Comparison of ENCODE assay signal across 8 mouse cellular contexts in genomic region chr6:54592938-54593535, GRCm38 (mm10). TPM values are rescaled to one million over a fixed set of nuclear protein-coding genes. Genes with fewer than 3 reads are reported as not detected.
DNase-seq lines count a peak whose midpoint lies in the region; ATAC-seq and TF ChIP-seq lines count a peak whose summit lies in the region.

No protein-coding gene starts in this region.

- no peaks in the 10 kb centered on the region for H3K9me3 ChIP-seq in heart, embryonic 12.5 days (replicated peaks)
- H3K9me3 ChIP-seq in kidney, embryonic 16.5 days (ENCODE audit: low read length), result no peaks in the 10 kb centered on the region

- H3K9ac ChIP-seq in heart, embryonic 12.5 days, result peak overlapping the region; percentile 78
- H3K9ac ChIP-seq in kidney, embryonic 16.5 days (replicated peaks; ENCODE audit: low read length), result peak overlapping the region; percentile 82
- H3K9ac ChIP-seq in liver, adult 2 months (ENCODE audit: low read depth, low read length), result peak overlapping the region; percentile 79

- 0 out of 2 replicates have a peak, but pooled peaks have one; percentile 20 for TF ChIP-seq POLR2A in liver, adult 2 months (IDR thresholded peaks at IDR 0.05; ENCODE audit: extremely low read depth, insufficient read depth, low read length)

- peak overlapping the region; percentile 66 for H3K4me2 ChIP-seq in heart, embryonic 12.5 days
- peak overlapping the region; percentile 82 for H3K4me2 ChIP-seq in kidney, embryonic 16.5 days (replicated peaks; ENCODE audit: low read depth, low read length)

- H3K4me1 ChIP-seq in brown adipose tissue, adult 24 weeks (ENCODE audit: control insufficient read depth, insufficient read depth, insufficient read length, low read length), result peaks cover 7% of the 10 kb centered on the region; the same call in 1 of the 2 replicates
- H3K4me1 ChIP-seq in heart, embryonic 12.5 days (replicated peaks), result peaks cover 32% of the 10 kb centered on the region
- peaks cover 26% of the 10 kb centered on the region for H3K4me1 ChIP-seq in kidney, embryonic 16.5 days (ENCODE audit: insufficient read depth, low read length)
- peaks cover 16% of the 10 kb centered on the region for H3K4me1 ChIP-seq in liver, adult 2 months (ENCODE audit: control insufficient read depth, insufficient read depth, low read length)

- peak; percentile 89 for ATAC-seq in CD4-positive, CD25-positive, alpha-beta regulatory T cell, adult 4 months
- peak; percentile 76 for ATAC-seq in erythroid progenitor cell, adult 5-6 weeks (replicated peaks; ENCODE audit: low FRiP score, poor library complexity, severe bottlenecking)
- peak; percentile 82 for ATAC-seq in heart, embryonic 12.5 days (ENCODE audit: insufficient number of reproducible peaks, low FRiP score)
- ATAC-seq in kidney, embryonic 16.5 days (ENCODE audit: low FRiP score, low TSS enrichment), result peak; percentile 85
- ATAC-seq in monocyte, adult 5-6 weeks (replicated peaks; ENCODE audit: insufficient number of reproducible peaks, low FRiP score, low TSS enrichment, poor library complexity, severe bottlenecking), result peak; percentile 82

- no peaks in the 10 kb centered on the region for H3K36me3 ChIP-seq in heart, embryonic 12.5 days
- H3K36me3 ChIP-seq in kidney, embryonic 16.5 days (ENCODE audit: insufficient read depth, low read length), result no peaks in the 10 kb centered on the region
- no peaks in the 10 kb centered on the region for H3K36me3 ChIP-seq in liver, adult 2 months (ENCODE audit: control insufficient read depth, insufficient read depth, low read length)

- under 1% methylated on average over 20 of the region's 20 CpGs for WGBS in heart, embryonic 12.5 days
- 0% methylated on average over 20 of the region's 20 CpGs for WGBS in kidney, embryonic 16.5 days
- WGBS in liver, adult 2 months, result under 1% methylated on average over 20 of the region's 20 CpGs

- H3K4me3 ChIP-seq in brown adipose tissue, adult 24 weeks (ENCODE audit: insufficient read depth, low read depth, low read length), result peak overlapping the region; percentile 91
- H3K4me3 ChIP-seq in heart, embryonic 12.5 days, result peak overlapping the region; percentile 61
- peak overlapping the region; percentile 77 for H3K4me3 ChIP-seq in kidney, embryonic 16.5 days (ENCODE audit: low read length)
- peak overlapping the region; percentile 69 for H3K4me3 ChIP-seq in liver, adult 2 months (ENCODE audit: insufficient read depth, low read depth, low read length)

- no peak for TF ChIP-seq CTCF in liver, adult 2 months (IDR thresholded peaks at IDR 0.05; ENCODE audit: low read depth, low read length)

- peaks cover 8% of the 10 kb centered on the region for H3K79me2 ChIP-seq in liver, adult 2 months (ENCODE audit: control insufficient read depth, insufficient read depth, low read length)

- H3K27me3 ChIP-seq in heart, embryonic 12.5 days (replicated peaks), result no peaks in the 10 kb centered on the region
- H3K27me3 ChIP-seq in kidney, embryonic 16.5 days (ENCODE audit: insufficient read depth, low read length), result no peaks in the 10 kb centered on the region
- no peaks in the 10 kb centered on the region for H3K27me3 ChIP-seq in liver, adult 2 months (ENCODE audit: control insufficient read depth, insufficient read depth, low read length)

- peak overlapping the region; percentile 82 for H3K27ac ChIP-seq in brown adipose tissue, adult 24 weeks (replicated peaks; ENCODE audit: low read depth, low read length)
- peak overlapping the region; percentile 20; the same call in 1 of the 2 replicates for H3K27ac ChIP-seq in heart, embryonic 12.5 days (ENCODE audit: poor library complexity, severe bottlenecking)
- H3K27ac ChIP-seq in kidney, embryonic 16.5 days (ENCODE audit: low read length), result peak overlapping the region; percentile 71
- H3K27ac ChIP-seq in liver, adult 2 months (replicated peaks; ENCODE audit: insufficient read depth, low read depth, low read length), result peak overlapping the region; percentile 84

- DNase-seq in liver, adult 2 months (ENCODE audit: extremely low read depth, low read depth, low spot score), result peak; percentile 87
- DNase-seq in spleen, postnatal 36 days (ENCODE audit: low spot score in 2 of 2), result peak; percentile 83

RNA-seq across cellular contexts. Expression of gene Plekha8, which starts 1.9 kb away (rescaled TPM):
- polyA plus RNA-seq in CD4-positive, CD25-positive, alpha-beta regulatory T cell, adult 4 months (2017; shearing (Covaris generic)), result under 1 TPM; 0.67 to 0.73 TPM
- 6.5 and 8.2 TPM in 2 replicates for polyA plus RNA-seq in brown adipose tissue, adult 24 weeks (2012; ENCODE audit: insufficient read depth, insufficient read length, missing spikeins)
- 1.4 and 1.7 TPM in 2 replicates for total RNA-seq in erythroid progenitor cell, adult 5-6 weeks (2015; ENCODE audit: low replicate concordance)
- total RNA-seq in erythroid progenitor cell, adult 5-6 weeks (2017; ENCODE audit: low replicate concordance), result 0.90 and 1.1 TPM in 2 replicates
- 13.2 and 13.9 TPM in 2 replicates for polyA plus RNA-seq in heart, embryonic 12.5 days (2016; fragmentation: Nextera tagmentation; extraction: Ambion mirVana)
- polyA plus RNA-seq in kidney, embryonic 16.5 days (2015; fragmentation: Nextera tagmentation; extraction: Ambion mirVana), result 10.4 and 10.7 TPM in 2 replicates
- 13.0 and 13.4 TPM in 2 replicates for total RNA-seq in liver, adult 2 months (2014; rRNA removed)
- polyA plus RNA-seq in liver, adult 2 months (2012; rRNA removed), result 3.6 and 5.2 TPM in 2 replicates
- total RNA-seq in monocyte, adult 5-6 weeks (2017), result 1.5 to 2.2 TPM (median 2.0 TPM) in 3 replicates

RNA-seq across cellular contexts. Expression of gene Fkbp14, which starts 4.1 kb away (rescaled TPM):
- polyA plus RNA-seq in CD4-positive, CD25-positive, alpha-beta regulatory T cell, adult 4 months (2017; shearing (Covaris generic)), result not detected
- 5.7 and 7.4 TPM in 2 replicates for polyA plus RNA-seq in brown adipose tissue, adult 24 weeks (2012; ENCODE audit: insufficient read depth, insufficient read length, missing spikeins)
- total RNA-seq in erythroid progenitor cell, adult 5-6 weeks (2015; ENCODE audit: low replicate concordance), result not detected in 2 replicates
- total RNA-seq in erythroid progenitor cell, adult 5-6 weeks (2017; ENCODE audit: low replicate concordance), result 0.64 and 3.4 TPM in 2 replicates
- 27.2 and 28.4 TPM in 2 replicates for polyA plus RNA-seq in heart, embryonic 12.5 days (2016; fragmentation: Nextera tagmentation; extraction: Ambion mirVana)
- polyA plus RNA-seq in kidney, embryonic 16.5 days (2015; fragmentation: Nextera tagmentation; extraction: Ambion mirVana), result 30.3 and 30.9 TPM in 2 replicates
- 4.6 and 5.0 TPM in 2 replicates for total RNA-seq in liver, adult 2 months (2014; rRNA removed)
- polyA plus RNA-seq in liver, adult 2 months (2012; rRNA removed), result 2.0 and 2.4 TPM in 2 replicates
- total RNA-seq in monocyte, adult 5-6 weeks (2017), result 0.58 TPM in 1 of 3 replicates, not detected in the others

RNA-seq across cellular contexts. Expression of gene Scrn1, which starts 26.7 kb away (rescaled TPM):
- under 1 TPM in 1 of 2 experiments, not detected in 1; 0.22 TPM for polyA plus RNA-seq in CD4-positive, CD25-positive, alpha-beta regulatory T cell, adult 4 months (2017; shearing (Covaris generic))
- 0.71 and 1.4 TPM in 2 replicates for polyA plus RNA-seq in brown adipose tissue, adult 24 weeks (2012; ENCODE audit: insufficient read depth, insufficient read length, missing spikeins)
- not detected in 2 replicates for total RNA-seq in erythroid progenitor cell, adult 5-6 weeks (2015; ENCODE audit: low replicate concordance)
- not detected in 2 replicates for total RNA-seq in erythroid progenitor cell, adult 5-6 weeks (2017; ENCODE audit: low replicate concordance)
- polyA plus RNA-seq in heart, embryonic 12.5 days (2016; fragmentation: Nextera tagmentation; extraction: Ambion mirVana), result 14.5 and 19.7 TPM in 2 replicates
- 7.7 and 8.8 TPM in 2 replicates for polyA plus RNA-seq in kidney, embryonic 16.5 days (2015; fragmentation: Nextera tagmentation; extraction: Ambion mirVana)
- total RNA-seq in liver, adult 2 months (2014; rRNA removed), result under 0.01 and 0.20 TPM in 2 replicates
- polyA plus RNA-seq in liver, adult 2 months (2012; rRNA removed), result not detected in 2 replicates
- total RNA-seq in monocyte, adult 5-6 weeks (2017), result not detected in 3 replicates

Comparison
In these comparisons a context has a peak if more than half of its experiments do, and no peak if none do; other contexts are left out.
1. Peak in every context shown above with its lines: DNase-seq, ATAC-seq, H3K4me3 ChIP-seq and H3K27ac ChIP-seq.
2. H3K27ac ChIP-seq: peak in every context shown above with its lines; median percentile 84 in liver, adult 2 months; 82 in brown adipose tissue, adult 24 weeks; 71 in kidney, embryonic 16.5 days; 20 in heart, embryonic 12.5 days.